Mouse (Mus musculus) liver, embryonic 13.5 days (tissue): ENCODE measurements at regions not wholly inside any gene's neighbourhood (a gene's known extent, or its start where the extent isn't known, plus 50 kb on each side); places are given as distances from the start of the nearest gene placed in this dataset.
"Not testable (repeated sequence)": the region's sequence is repeated elsewhere in the genome, so short reads cannot be mapped to it uniquely, and the experiment has no call there.

Source experiments
- ATAC-seq: fragments of 200-750 bp; cut with Nextera tagmentation; 2 replicates; pipeline ENCODE4 v1.8.0; 2017; ENCODE audit warnings: low read depth, mild to moderate bottlenecking, moderate number of reproducible peaks, moderate library complexity
- DNase-seq: peaks from one replicate; pipeline ENCODE4 v3.0.0; 2022
- H3K27ac ChIP-seq: fragments of 300-500 bp; sonication (generic); 2 replicates; pipeline ENCODE4 v1.5.1; 2015; ENCODE audit warnings: moderate library complexity, mild to moderate bottlenecking, inconsistent platforms
- H3K27me3 ChIP-seq: fragments of 300-500 bp; sonication (generic); 2 replicates; pipeline ENCODE4 v1.6.1; 2015; ENCODE audit warnings: mild to moderate bottlenecking, inconsistent platforms
- H3K36me3 ChIP-seq: fragments of 300-500 bp; sonication (generic); 2 replicates; pipeline ENCODE4 v1.6.1; 2015; ENCODE audit warnings: mild to moderate bottlenecking, inconsistent platforms
- H3K4me1 ChIP-seq: fragments of 300-500 bp; sonication (generic); replicated peaks from 2 replicates; pipeline ENCODE4 v1.6.1; 2015; ENCODE audit warnings: inconsistent platforms
- H3K4me2 ChIP-seq: fragments of 300-500 bp; sonication (generic); 2 replicates; pipeline ENCODE4 v1.6.1; 2015; ENCODE audit warnings: inconsistent platforms, mild to moderate bottlenecking, moderate library complexity
- H3K4me3 ChIP-seq: fragments of 300-500 bp; sonication (generic); replicated peaks from 2 replicates; pipeline ENCODE4 v1.5.1; 2015; ENCODE audit warnings: mild to moderate bottlenecking, inconsistent platforms
- H3K9ac ChIP-seq: fragments of 300-500 bp; sonication (generic); 2 replicates; pipeline ENCODE4 v1.6.1; 2015; ENCODE audit warnings: mild to moderate bottlenecking, inconsistent platforms
- H3K9me3 ChIP-seq: fragments of 300-500 bp; sonication (generic); replicated peaks from 2 replicates; pipeline ENCODE4 v1.6.1; 2016; ENCODE audit warnings: inconsistent platforms
- WGBS: fragments of 180-500 bp; shearing (Covaris S2); methylation state at CpG from one replicate; pipeline ENCODE4 v1.1.7; 2015; ENCODE audit not compliant: insufficient replicate concordance; 5-methylcytosine and 5-hydroxymethylcytosine counted together

DNA sequence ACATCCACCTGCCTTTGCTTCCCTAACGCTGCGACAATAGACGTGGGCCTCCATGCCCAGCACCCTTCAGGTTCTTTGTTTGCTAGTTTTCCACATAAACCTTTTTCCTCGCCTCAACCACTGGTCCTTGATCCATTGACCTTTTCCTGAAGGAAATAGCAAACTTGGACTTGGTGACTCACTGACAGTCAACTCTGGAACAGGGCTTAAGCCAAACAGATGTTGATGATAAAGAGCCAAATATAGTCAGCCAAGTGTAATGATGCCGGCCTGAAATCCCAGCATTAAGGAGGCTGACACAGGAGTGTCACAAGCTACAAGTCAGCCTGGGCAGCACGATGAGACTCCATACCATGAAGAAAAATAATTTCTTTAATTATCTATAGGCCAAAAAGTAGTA lies 62.9 kb upstream of the Thoc2 start:
- Histone ChIP-seq H3K4me1 (no peaks in the 10 kb centered on the region), H3K27me3 (no peaks in the 10 kb centered on the region), H3K36me3 (no peaks in the 10 kb centered on the region), H3K4me3 (no peak overlapping the region), H3K9me3 (no peaks in the 10 kb centered on the region), H3K27ac (no peak overlapping the region), H3K9ac (no peak overlapping the region), H3K4me2 (no peak overlapping the region)
- no peak for DNase-seq
- 49% methylated on average over 6 of the region's 6 CpGs for WGBS
- ATAC-seq: no peak

DNA sequence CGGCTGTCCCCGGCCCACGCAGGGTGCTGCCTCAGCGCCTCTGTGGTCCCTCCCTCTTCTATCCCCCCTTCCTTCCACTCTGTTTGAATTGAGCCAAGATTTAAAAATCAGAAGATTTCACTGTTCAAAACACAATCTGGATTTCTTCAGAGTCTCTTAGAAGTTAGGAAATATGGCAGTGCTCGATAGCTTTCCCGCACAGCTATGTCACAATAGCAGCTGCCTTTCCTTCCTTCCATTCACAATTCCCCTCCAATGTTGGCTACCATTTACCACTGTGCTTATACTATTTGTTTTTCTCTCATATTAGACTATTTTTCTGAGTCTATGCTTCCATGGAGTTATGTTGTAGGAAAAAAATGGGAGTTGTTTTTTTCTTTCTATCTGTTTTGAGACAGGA lies 63.7 kb upstream of the Xiap start:
- no peak overlapping the region for H3K4me3 ChIP-seq
- H3K4me1 ChIP-seq: 0 out of 2 replicates have a peak, but pooled peaks cover 2% of the 10 kb centered on the region
- no peak for ATAC-seq
- H3K9ac ChIP-seq: no peak overlapping the region
- no peaks in the 10 kb centered on the region for H3K27me3 ChIP-seq
- 63% methylated on average over 2 of the region's 6 CpGs for WGBS
- no peaks in the 10 kb centered on the region for H3K9me3 ChIP-seq
- no peak overlapping the region for H3K4me2 ChIP-seq
- no peak for DNase-seq
- H3K27ac ChIP-seq: no peak overlapping the region
- H3K36me3 ChIP-seq: no peaks in the 10 kb centered on the region

DNA sequence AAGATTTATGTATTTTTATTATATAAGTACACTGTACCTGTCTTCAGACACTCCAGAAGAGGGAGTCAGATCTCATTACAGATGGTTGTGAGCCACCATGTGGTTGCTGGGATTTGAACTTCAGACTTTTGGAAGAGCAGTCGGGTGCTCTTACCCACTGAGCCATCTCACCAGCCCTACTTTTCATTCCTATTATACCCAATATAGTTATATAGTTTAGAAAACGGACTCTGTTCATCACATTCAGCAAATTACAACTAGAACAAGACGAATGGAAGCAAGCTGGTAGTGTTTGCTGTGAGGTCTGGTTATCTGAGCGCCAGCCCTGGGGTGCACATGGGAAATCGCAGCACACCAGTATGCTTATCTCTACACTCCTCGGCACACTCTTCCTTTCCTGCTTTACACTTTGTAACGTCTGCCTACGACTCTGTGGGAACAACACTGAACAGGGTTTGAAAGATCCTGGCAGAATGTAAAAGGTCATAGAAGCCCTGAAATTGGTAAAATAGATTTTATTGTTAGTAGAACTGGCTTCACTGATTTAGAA lies 58.8 kb upstream of the Xiap start:
- H3K4me3 ChIP-seq, H3K27me3 ChIP-seq, H3K9ac ChIP-seq, H3K36me3 ChIP-seq, H3K4me2 ChIP-seq, H3K4me1 ChIP-seq, H3K27ac ChIP-seq, H3K9me3 ChIP-seq: not testable (repeated sequence)
- WGBS: 23% methylated on average over 8 of the region's 8 CpGs
- DNase-seq (peak; percentile 37), ATAC-seq (peak; percentile 94)

DNA sequence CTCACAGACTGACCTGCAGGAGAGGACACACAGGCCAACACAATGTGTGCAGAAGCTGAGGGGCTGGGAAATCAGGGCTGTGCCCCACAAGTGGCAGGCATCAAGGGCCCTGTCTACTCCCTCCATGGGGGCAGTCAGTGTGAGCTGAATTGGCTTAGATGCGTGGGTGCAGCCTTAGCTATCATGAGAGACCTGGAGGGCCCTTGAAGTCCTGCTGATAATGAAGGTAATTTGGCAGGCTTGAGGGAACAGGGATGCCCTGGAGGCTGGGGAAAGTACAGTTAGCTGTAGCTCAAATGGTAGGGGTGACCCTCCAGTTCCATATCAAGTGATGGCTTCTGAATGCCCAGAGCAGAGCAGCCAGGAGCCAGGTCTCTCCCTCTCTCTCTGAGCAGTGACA lies 53.9 kb upstream of the Xiap start:
- 43% methylated on average over 1 of the region's 1 CpGs for WGBS
- not testable (repeated sequence) for H3K9ac ChIP-seq, H3K27ac ChIP-seq, H3K27me3 ChIP-seq, DNase-seq, H3K4me2 ChIP-seq, H3K4me1 ChIP-seq, H3K4me3 ChIP-seq, ATAC-seq, H3K9me3 ChIP-seq, H3K36me3 ChIP-seq

DNA sequence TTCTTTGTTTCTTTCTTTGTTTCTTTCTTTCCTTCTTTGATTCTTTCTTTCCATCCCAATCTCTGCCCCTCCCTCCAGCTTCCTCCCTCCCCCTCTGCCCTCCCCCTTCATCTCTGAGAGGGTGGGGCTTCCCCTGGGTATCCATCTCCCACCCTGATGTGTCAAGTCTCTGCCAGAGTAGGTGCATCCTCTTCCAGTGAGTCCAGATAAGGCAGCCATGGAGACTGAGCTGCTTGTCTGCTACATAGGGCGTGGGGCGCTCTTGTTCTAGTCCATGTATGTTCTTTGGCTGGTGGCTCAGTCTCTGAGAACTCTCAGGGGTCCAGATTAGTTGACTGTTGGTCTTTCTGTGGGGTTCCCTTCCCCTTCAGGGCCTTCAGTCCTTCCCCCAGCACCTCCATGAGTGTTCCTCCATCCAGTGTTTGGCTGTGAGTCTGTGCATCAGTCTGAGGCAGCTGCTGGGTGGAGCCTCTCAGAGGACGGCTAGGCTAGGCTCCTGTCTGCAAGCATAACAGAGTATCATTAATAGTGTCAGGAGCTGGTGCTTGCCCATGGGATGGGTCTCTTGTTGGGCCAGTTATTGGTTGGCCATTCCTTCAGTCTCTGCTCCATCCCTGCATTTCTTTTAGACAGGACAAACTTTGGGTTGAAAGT lies 52.8 kb upstream of the Xiap start:
- H3K36me3 ChIP-seq, H3K4me1 ChIP-seq, H3K4me2 ChIP-seq, H3K9me3 ChIP-seq, H3K27me3 ChIP-seq, H3K4me3 ChIP-seq, H3K27ac ChIP-seq, DNase-seq, H3K9ac ChIP-seq: not testable (repeated sequence)
- 53% methylated on average over 2 of the region's 3 CpGs for WGBS
- ATAC-seq: peak; percentile 88
